Mouse (Mus musculus): ENCODE data around the gene Sema5a. TPM values are rescaled to one million over a fixed set of nuclear protein-coding genes. Genes with fewer than 3 reads are reported as not detected.

The Sema5a gene
- polyA plus RNA-seq, 1 experiment from 2014 or later: 15.7 TPM

DNA sequence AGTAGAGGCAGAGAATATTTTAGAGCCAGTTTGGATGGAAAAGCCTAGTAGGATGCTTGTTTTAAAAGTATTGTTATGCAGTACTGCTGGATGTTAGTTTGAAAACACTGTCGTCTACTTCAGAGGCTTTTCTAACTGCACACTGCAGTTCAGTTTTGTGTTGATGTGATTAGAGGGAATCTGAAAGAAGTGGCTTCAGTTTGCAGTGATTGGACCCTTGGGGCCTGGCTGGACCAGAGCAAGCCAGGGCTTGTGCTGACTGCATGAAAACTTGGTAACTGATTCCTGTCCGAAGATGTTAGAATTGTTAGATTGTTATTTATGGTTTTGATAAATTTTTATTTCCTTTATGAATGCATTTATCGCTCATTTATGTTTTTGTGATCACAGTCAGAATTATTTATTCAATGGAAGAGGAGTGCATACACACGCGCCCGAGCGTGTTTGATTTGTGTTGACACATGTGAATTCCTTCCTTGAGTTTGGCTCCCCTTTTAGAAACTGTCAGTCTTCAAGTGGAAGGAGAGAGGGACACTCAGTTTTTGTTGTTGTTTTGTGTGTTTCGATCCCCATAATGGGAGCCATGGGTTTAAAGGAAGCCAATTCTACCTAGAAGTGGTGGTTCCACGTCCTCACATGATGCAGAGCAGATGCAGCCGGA is 85.2 kb downstream of the Sema5a start:
- Histone ChIP-seq H3K4me3 (ENCODE audit: low read depth, low read length) (no peak overlapping the region), H3K4me2 (ENCODE audit: low read depth, low read length) (no peak overlapping the region), H3K27me3 (ENCODE audit: control insufficient read depth, insufficient read depth, low read length) (no peaks in the 10 kb centered on the region), H3K27ac (ENCODE audit: low read depth, low read length) (no peak overlapping the region), H3K9ac (replicated peaks; ENCODE audit: low read depth, low read length) (no peak overlapping the region), H3K4me1 (ENCODE audit: control insufficient read depth, insufficient read depth, low read length) (no peaks in the 10 kb centered on the region), H3K9me3 (ENCODE audit: control insufficient read depth, low read length) (no peaks in the 10 kb centered on the region), H3K36me3 (ENCODE audit: control insufficient read depth, insufficient read depth, low read length) (no peaks in the 10 kb centered on the region)
- ATAC-seq (ENCODE audit: low read depth): no peak
- 63% methylated on average over 10 of the region's 10 CpGs for WGBS

DNA sequence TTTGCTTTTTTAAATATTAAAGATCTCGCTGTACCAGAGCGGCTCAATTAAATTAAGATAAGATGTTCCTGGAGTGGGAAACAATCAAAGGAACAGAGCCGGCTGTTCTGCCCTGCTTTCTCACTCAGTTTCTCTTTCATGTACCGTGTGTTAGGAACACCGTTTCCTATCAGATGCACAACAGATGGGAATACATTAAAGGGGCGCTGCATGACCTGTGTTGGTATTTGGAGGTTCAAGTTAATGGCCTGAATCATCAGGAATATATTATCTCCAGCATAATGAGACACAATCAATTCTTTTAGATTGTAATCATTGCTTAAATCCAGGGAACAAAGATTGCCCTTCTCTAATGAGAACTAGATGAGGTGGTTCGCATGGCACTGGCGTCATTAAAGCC is 85.8 kb downstream of the Sema5a start:
- Histone ChIP-seq H3K4me1 (ENCODE audit: control insufficient read depth, insufficient read depth, low read length) (no peaks in the 10 kb centered on the region), H3K36me3 (ENCODE audit: control insufficient read depth, insufficient read depth, low read length) (no peaks in the 10 kb centered on the region)

DNA sequence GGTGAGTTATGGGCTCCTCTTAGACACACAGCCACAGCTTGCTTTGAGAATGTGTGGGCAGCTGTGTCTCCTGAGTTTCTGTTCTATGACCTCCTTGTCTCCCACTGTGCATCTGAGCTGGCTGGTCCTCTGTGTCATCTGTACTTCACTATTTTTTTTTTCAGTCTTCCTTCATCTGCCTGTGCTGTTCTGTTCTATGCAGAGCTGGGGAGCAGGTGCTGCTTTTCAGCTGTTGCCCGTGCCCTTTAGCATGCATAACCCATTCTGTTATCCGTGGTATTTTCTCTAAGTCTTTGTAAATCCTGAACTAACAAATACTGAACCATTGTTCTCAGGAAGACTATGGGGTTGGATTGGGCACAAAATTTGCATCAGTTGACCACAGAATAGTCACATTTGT is 86.4 kb downstream of the Sema5a start:
- no peak overlapping the region for H3K27ac ChIP-seq (ENCODE audit: low read depth, low read length)
- H3K27me3 ChIP-seq (ENCODE audit: control insufficient read depth, insufficient read depth, low read length): no peaks in the 10 kb centered on the region
- no peaks in the 10 kb centered on the region for H3K9me3 ChIP-seq (ENCODE audit: control insufficient read depth, low read length)
- H3K9ac ChIP-seq (replicated peaks; ENCODE audit: low read depth, low read length): no peak overlapping the region
- no peak overlapping the region for H3K4me2 ChIP-seq (ENCODE audit: low read depth, low read length)
- no peak for ATAC-seq (ENCODE audit: low read depth)
- H3K36me3 ChIP-seq (ENCODE audit: control insufficient read depth, insufficient read depth, low read length): no peaks in the 10 kb centered on the region
- H3K4me3 ChIP-seq (ENCODE audit: low read depth, low read length): no peak overlapping the region
- WGBS: 28% methylated on average over 2 of the region's 2 CpGs
- no peaks in the 10 kb centered on the region for H3K4me1 ChIP-seq (ENCODE audit: control insufficient read depth, insufficient read depth, low read length)

More for the DNA sequence above, 85.8 kb downstream of the Sema5a start:
- 48% methylated on average over 8 of the region's 8 CpGs for WGBS
- Histone ChIP-seq H3K4me2 (ENCODE audit: low read depth, low read length) (no peak overlapping the region), H3K4me3 (ENCODE audit: low read depth, low read length) (no peak overlapping the region), H3K9ac (replicated peaks; ENCODE audit: low read depth, low read length) (no peak overlapping the region), H3K9me3 (ENCODE audit: control insufficient read depth, low read length) (no peaks in the 10 kb centered on the region), H3K27ac (ENCODE audit: low read depth, low read length) (no peak overlapping the region), H3K27me3 (ENCODE audit: control insufficient read depth, insufficient read depth, low read length) (no peaks in the 10 kb centered on the region)
- ATAC-seq (ENCODE audit: low read depth): no peak

DNA sequence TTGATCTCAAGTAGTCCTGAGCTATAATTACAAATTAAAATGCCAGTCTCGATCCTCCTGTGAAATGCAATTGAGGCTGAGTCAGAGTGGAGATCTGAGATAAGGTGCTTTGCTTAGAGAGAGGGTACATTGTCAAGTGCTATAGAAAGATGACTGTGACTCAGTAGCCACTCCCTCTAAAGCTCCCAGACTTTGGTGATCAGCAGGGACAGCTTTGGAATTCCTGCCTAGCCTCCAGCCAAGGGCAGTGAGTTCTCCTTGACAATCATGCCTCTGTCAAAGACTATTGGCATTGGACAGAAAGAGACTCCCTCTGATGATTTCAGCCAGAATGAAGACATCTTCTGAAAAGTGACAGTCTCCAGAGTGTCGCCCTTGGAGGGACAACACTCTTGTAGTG is 88.8 kb downstream of the Sema5a start:
- no peak for ATAC-seq (ENCODE audit: low read depth)
- H3K27ac ChIP-seq (ENCODE audit: low read depth, low read length): no peak overlapping the region
- no peaks in the 10 kb centered on the region for H3K9me3 ChIP-seq (ENCODE audit: control insufficient read depth, low read length)
- H3K9ac ChIP-seq (replicated peaks; ENCODE audit: low read depth, low read length): no peak overlapping the region
- WGBS: 89% methylated on average over 2 of the region's 2 CpGs
- H3K4me2 ChIP-seq (ENCODE audit: low read depth, low read length): no peak overlapping the region
- H3K36me3 ChIP-seq (ENCODE audit: control insufficient read depth, insufficient read depth, low read length): no peaks in the 10 kb centered on the region
- no peaks in the 10 kb centered on the region for H3K27me3 ChIP-seq (ENCODE audit: control insufficient read depth, insufficient read depth, low read length)
- no peak overlapping the region for H3K4me3 ChIP-seq (ENCODE audit: low read depth, low read length)
- no peaks in the 10 kb centered on the region for H3K4me1 ChIP-seq (ENCODE audit: control insufficient read depth, insufficient read depth, low read length)

DNA sequence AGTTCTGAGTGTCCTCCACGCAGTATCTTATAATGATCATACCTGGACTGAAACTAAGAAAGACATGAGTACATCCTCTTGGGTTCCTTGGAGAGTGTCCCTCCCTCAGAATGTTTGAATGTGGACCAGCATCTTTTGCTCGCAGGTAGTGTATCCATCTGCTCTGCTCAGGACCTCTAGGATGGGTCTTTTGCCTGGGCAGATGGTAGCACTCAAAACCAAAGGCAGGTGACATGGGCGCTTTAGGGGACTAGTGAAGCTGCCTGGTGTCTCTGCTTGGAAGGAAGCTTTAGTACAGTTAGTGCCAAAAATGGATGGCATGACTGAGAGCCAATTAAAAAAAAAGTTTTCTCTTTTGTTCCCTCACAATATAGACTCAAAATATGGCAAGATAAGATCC is 93.2 kb downstream of the Sema5a start:
- 96% methylated on average over 3 of the region's 3 CpGs for WGBS
- Histone ChIP-seq H3K4me3 (ENCODE audit: low read depth, low read length) (no peak overlapping the region), H3K27ac (ENCODE audit: low read depth, low read length) (no peak overlapping the region), H3K4me1 (ENCODE audit: control insufficient read depth, insufficient read depth, low read length) (no peaks in the 10 kb centered on the region), H3K4me2 (ENCODE audit: low read depth, low read length) (no peak overlapping the region), H3K27me3 (ENCODE audit: control insufficient read depth, insufficient read depth, low read length) (no peaks in the 10 kb centered on the region), H3K36me3 (ENCODE audit: control insufficient read depth, insufficient read depth, low read length) (no peaks in the 10 kb centered on the region), H3K9me3 (ENCODE audit: control insufficient read depth, low read length) (no peaks in the 10 kb centered on the region), H3K9ac (replicated peaks; ENCODE audit: low read depth, low read length) (no peak overlapping the region)
- ATAC-seq (ENCODE audit: low read depth): no peak

DNA sequence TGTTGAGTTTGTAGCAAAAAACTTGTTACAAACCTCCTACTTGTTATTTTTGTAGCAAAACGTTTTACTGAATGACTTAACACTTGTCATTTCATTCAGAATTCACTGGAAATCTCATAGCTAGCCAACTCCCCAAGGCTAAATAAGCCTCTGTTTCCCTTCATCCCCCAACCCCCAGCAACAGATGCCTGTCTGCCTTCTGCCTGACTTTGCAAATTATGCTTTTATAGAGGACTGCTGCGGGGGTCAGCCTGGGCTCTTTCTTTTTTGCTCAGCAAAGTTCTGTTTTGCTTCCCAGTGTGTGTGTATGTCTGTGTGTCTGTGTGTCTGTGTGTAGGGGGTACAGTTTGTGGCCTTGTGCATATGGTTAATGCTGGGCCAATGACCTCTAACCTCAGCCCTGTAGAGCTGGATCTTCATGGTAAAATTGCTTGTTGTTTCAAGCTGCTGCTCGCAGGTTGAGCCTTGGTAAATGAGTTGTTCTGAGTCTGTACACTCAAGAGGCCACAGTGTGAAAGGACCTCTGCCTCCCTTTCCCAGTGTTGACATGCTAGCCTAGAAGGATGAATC is 94.2 kb downstream of the Sema5a start:
- WGBS: 48% methylated on average over 3 of the region's 3 CpGs
- Histone ChIP-seq H3K4me1 (ENCODE audit: control insufficient read depth, insufficient read depth, low read length) (no peaks in the 10 kb centered on the region), H3K9ac (replicated peaks; ENCODE audit: low read depth, low read length) (no peak overlapping the region), H3K4me3 (ENCODE audit: low read depth, low read length) (no peak overlapping the region), H3K27me3 (ENCODE audit: control insufficient read depth, insufficient read depth, low read length) (no peaks in the 10 kb centered on the region), H3K4me2 (ENCODE audit: low read depth, low read length) (no peak overlapping the region), H3K27ac (ENCODE audit: low read depth, low read length) (no peak overlapping the region), H3K9me3 (ENCODE audit: control insufficient read depth, low read length) (no peaks in the 10 kb centered on the region), H3K36me3 (ENCODE audit: control insufficient read depth, insufficient read depth, low read length) (no peaks in the 10 kb centered on the region)
- ATAC-seq (ENCODE audit: low read depth): no peak

DNA sequence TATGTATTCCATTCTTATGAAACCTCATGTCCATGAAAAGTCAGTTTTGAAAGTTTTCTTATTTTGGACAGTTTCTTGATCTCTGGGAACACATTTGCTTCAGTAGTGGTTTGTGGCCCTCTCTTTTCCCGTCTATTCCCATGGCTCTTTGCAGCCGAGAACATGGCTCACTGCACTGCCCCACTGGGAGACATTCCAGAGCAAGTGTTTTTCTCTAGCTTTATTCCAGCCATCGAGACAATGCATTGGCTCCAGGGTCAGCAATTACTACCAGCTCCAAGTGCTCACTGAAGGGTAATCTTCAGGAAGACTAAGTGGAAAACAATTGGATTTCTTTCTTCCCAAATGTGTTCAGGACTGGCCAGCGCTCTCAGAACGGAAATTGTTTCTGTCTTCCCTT is 94.8 kb downstream of the Sema5a start:
- Histone ChIP-seq H3K4me1 (ENCODE audit: control insufficient read depth, insufficient read depth, low read length) (no peaks in the 10 kb centered on the region), H3K9ac (replicated peaks; ENCODE audit: low read depth, low read length) (no peak overlapping the region), H3K36me3 (ENCODE audit: control insufficient read depth, insufficient read depth, low read length) (no peaks in the 10 kb centered on the region), H3K9me3 (ENCODE audit: control insufficient read depth, low read length) (no peaks in the 10 kb centered on the region), H3K27me3 (ENCODE audit: control insufficient read depth, insufficient read depth, low read length) (no peaks in the 10 kb centered on the region), H3K4me3 (ENCODE audit: low read depth, low read length) (no peak overlapping the region), H3K27ac (ENCODE audit: low read depth, low read length) (no peak overlapping the region), H3K4me2 (ENCODE audit: low read depth, low read length) (no peak overlapping the region)
- ATAC-seq (ENCODE audit: low read depth): no peak
- WGBS: 32% methylated on average over 5 of the region's 5 CpGs

DNA sequence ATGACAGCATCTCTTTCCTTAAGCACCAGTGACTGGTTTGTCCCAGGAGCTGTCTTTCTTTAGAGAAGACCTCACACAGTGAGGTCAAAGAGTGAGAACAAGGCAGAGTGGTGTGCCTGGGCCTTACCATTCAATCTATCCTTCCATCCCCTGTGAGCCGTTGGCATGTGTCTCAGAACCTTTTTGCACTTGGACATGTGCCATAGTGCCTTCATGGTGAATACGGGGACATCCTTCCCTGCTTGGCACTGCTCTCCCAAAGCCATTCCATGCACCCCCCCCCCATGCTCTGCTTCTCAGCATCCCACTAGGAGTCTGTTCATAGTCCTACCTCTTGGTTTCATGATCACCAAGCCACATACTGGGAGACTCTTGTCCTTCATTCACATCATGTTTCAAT is 96.8 kb downstream of the Sema5a start:
- H3K4me1 ChIP-seq (ENCODE audit: control insufficient read depth, insufficient read depth, low read length): no peaks in the 10 kb centered on the region
- H3K9ac ChIP-seq (replicated peaks; ENCODE audit: low read depth, low read length): no peak overlapping the region
- ATAC-seq (ENCODE audit: low read depth): no peak
- 71% methylated on average over 2 of the region's 2 CpGs for WGBS
- no peaks in the 10 kb centered on the region for H3K9me3 ChIP-seq (ENCODE audit: control insufficient read depth, low read length)
- no peaks in the 10 kb centered on the region for H3K36me3 ChIP-seq (ENCODE audit: control insufficient read depth, insufficient read depth, low read length)
- H3K4me3 ChIP-seq (ENCODE audit: low read depth, low read length): no peak overlapping the region
- H3K27me3 ChIP-seq (ENCODE audit: control insufficient read depth, insufficient read depth, low read length): no peaks in the 10 kb centered on the region
- no peak overlapping the region for H3K27ac ChIP-seq (ENCODE audit: low read depth, low read length)
- H3K4me2 ChIP-seq (ENCODE audit: low read depth, low read length): no peak overlapping the region

DNA sequence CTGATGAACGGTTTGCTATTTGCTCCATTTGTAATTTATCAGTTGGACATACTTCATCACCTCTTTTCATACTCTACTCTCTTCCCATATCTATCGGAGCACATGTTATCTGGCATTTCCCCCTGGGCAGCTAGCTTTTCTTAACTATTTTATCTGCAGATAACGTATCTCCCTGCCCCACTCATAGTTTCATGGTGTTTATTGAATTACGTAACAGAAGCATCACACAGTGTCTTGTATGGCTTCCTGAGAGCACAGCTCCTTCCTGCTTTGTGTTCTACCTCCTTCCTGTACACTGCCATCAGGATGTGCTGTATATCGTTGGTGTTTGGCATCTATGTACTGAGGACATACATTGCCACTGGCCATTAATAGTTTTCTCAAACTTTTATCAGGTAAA is 98.9 kb downstream of the Sema5a start:
- Histone ChIP-seq H3K4me3 (ENCODE audit: low read depth, low read length) (no peak overlapping the region), H3K36me3 (ENCODE audit: control insufficient read depth, insufficient read depth, low read length) (no peaks in the 10 kb centered on the region), H3K27ac (ENCODE audit: low read depth, low read length) (no peak overlapping the region), H3K9me3 (ENCODE audit: control insufficient read depth, low read length) (no peaks in the 10 kb centered on the region), H3K4me1 (ENCODE audit: control insufficient read depth, insufficient read depth, low read length) (no peaks in the 10 kb centered on the region), H3K27me3 (ENCODE audit: control insufficient read depth, insufficient read depth, low read length) (no peaks in the 10 kb centered on the region), H3K4me2 (ENCODE audit: low read depth, low read length) (no peak overlapping the region), H3K9ac (replicated peaks; ENCODE audit: low read depth, low read length) (no peak overlapping the region)
- ATAC-seq (ENCODE audit: low read depth): no peak
- WGBS: 84% methylated on average over 5 of the region's 5 CpGs

Measured in neural tube, embryonic 14.5 days (tissue).